Mouse (Mus musculus): ENCODE results near the gene Paqr9.

- no peak for TF ChIP-seq CTCF (IDR thresholded peaks at IDR 0.05; ENCODE audit: borderline replicate concordance, insufficient read depth, low read depth, low read length)
- no peak for TF ChIP-seq POLR2A (IDR thresholded peaks at IDR 0.05; ENCODE audit: borderline replicate concordance, insufficient read depth, low read length)
Measured at GRCm38 (mm10) chr9:95569249-95569648, 9.8 kb downstream of the Paqr9 start.
